ENCODE assay signal across 13 mouse cellular contexts in genomic region chr7:27560291-27560887, GRCm38 (mm10). TPM values are rescaled to one million over a fixed set of nuclear protein-coding genes. Genes with fewer than 3 reads are reported as not detected.
A peak's percentile ranks its signal among the peaks of the same experiment; 100 is the strongest.
DNase-seq lines count a peak whose midpoint lies in the region; ATAC-seq and TF ChIP-seq lines count a peak whose summit lies in the region.
"Had no signal": no experiment of that assay in that cellular context is flagged by ENCODE, and none has a peak within 500 bp of the region (broad histone marks: within the 10 kb centered on the region; RNA-seq: fewer than 3 reads in every experiment).

No protein-coding gene starts in this region.

- H3K4me3 ChIP-seq in ES-E14 (ENCODE audit: insufficient read depth in 1 of 2, low read depth in 1 of 2, low read length in 2 of 2, poor library complexity in 1 of 2, severe bottlenecking in 1 of 2) = no peak overlapping the region
- no peak overlapping the region for H3K4me3 ChIP-seq in limb, embryonic 13.5 days
- no peak overlapping the region for H3K4me3 ChIP-seq in cerebellum, adult 2 months (replicated peaks; ENCODE audit: insufficient read depth, low read depth, low read length)

- WGBS in limb, embryonic 13.5 days = 67% methylated on average over 8 of the region's 8 CpGs
- WGBS in cerebellum, adult 2 months = 61% methylated on average over 8 of the region's 8 CpGs

- peaks cover 41% of the 10 kb centered on the region for H3K36me3 ChIP-seq in ES-E14 (ENCODE audit: control insufficient read depth, insufficient read depth, low read length, poor library complexity, severe bottlenecking)
- peaks cover 81% of the 10 kb centered on the region for H3K36me3 ChIP-seq in limb, embryonic 13.5 days

- H3K27me3 ChIP-seq in limb, embryonic 13.5 days = no peaks in the 10 kb centered on the region
- H3K27me3 ChIP-seq in cerebellum, adult 2 months (ENCODE audit: control insufficient read depth, insufficient read depth, low read length) = no peaks in the 10 kb centered on the region

- TF ChIP-seq CTCF in cerebellum, adult 2 months (IDR thresholded peaks at IDR 0.05; ENCODE audit: borderline replicate concordance, insufficient read depth, low read depth, low read length) = no peak

- 0 out of 2 replicates have a peak overlapping the region, but pooled peaks have one; percentile 4 for H3K9ac ChIP-seq in ES-E14 (ENCODE audit: insufficient read depth, low read depth, low read length, poor library complexity, severe bottlenecking)
- H3K9ac ChIP-seq in limb, embryonic 13.5 days = no peak overlapping the region; the same call in 1 of the 2 replicates

- intact Hi-C loops in heart, postnatal 25 days (cut with DNase I) = no loop called here

- H3K27ac ChIP-seq in ES-E14 (ENCODE audit: insufficient read depth, low read depth, low read length, poor library complexity, severe bottlenecking) = no peak overlapping the region
- H3K27ac ChIP-seq in limb, embryonic 13.5 days = peak overlapping the region; percentile 22; the same call in 1 of the 2 replicates
- H3K27ac ChIP-seq in cerebellum, adult 2 months (ENCODE audit: insufficient read depth, low read length) = no peak overlapping the region
- H3K27ac ChIP-seq: hindbrain, postnatal 0 days had no signal

- peak; percentile 97 for DNase-seq in heart, adult 11 months
- DNase-seq in heart, postnatal 25 days (ENCODE audit: low spot score) = no peak
- no peak for DNase-seq in ES-E14 (ENCODE audit: low read depth, low spot score)
- DNase-seq in heart, adult 8-10 months (ENCODE audit: low spot score) = peak; percentile 58
- no peak for DNase-seq in thymus, postnatal 10 days (ENCODE audit: low spot score in 2 of 2)
- DNase-seq in cerebellum, adult 2 months = no peak
- no peak for DNase-seq in spleen, postnatal 4 days (ENCODE audit: low spot score in 2 of 2)
- DNase-seq: adrenal gland, postnatal 14 days; right cerebral cortex, postnatal 25 days; thymus, postnatal 14 days had no signal

- peaks cover 5 to 12% of the 10 kb centered on the region in 2 experiments; a peak in 3 of 4 replicates for H3K4me1 ChIP-seq in ES-E14 (ENCODE audit: control insufficient read depth in 2 of 2, insufficient read depth in 2 of 2, low read length in 2 of 2, poor library complexity in 1 of 2)
- H3K4me1 ChIP-seq in limb, embryonic 13.5 days = no peaks in the 10 kb centered on the region
- no peaks in the 10 kb centered on the region for H3K4me1 ChIP-seq in cerebellum, adult 2 months (ENCODE audit: control insufficient read depth, insufficient read depth, low read length)

- H3K4me2 ChIP-seq in limb, embryonic 13.5 days (replicated peaks) = no peak overlapping the region

- ATAC-seq in limb, embryonic 13.5 days (ENCODE audit: low FRiP score, low read depth) = peak; percentile 84
- ATAC-seq: hindbrain, postnatal 0 days had no signal

- no peak for TF ChIP-seq POLR2A in cerebellum, adult 2 months (IDR thresholded peaks at IDR 0.05; ENCODE audit: borderline replicate concordance, insufficient read depth, low read length)

- in situ Hi-C loops in ES-E14 (cut with MboI; ENCODE audit: low sequenced_read_pairs in 2 of 2, unreplicated experiment in 2 of 2) = no loop called here

- no peaks in the 10 kb centered on the region for H3K9me3 ChIP-seq in ES-E14 (ENCODE audit: control insufficient read depth, insufficient read depth, low read depth, low read length)
- no peaks in the 10 kb centered on the region for H3K9me3 ChIP-seq in limb, embryonic 13.5 days

TF ChIP-seq in ES-E14, 5 proteins besides CTCF, POLR2A, EP300 and RAD21:
- TF ChIP-seq MAFK (IDR thresholded peaks at IDR 0.05; ENCODE audit: insufficient read depth, low read depth, low read length) (no peak), ZNF384 (IDR thresholded peaks at IDR 0.05; ENCODE audit: low read depth, low read length) (no peak), HCFC1 (IDR thresholded peaks at IDR 0.05; ENCODE audit: borderline replicate concordance, insufficient read depth, low read length) (no peak), ZC3H11A (IDR thresholded peaks at IDR 0.05; ENCODE audit: borderline replicate concordance, low read depth, low read length) (no peak), CHD2 (IDR thresholded peaks at IDR 0.05; ENCODE audit: low read depth, low read length) (no peak)

RNA-seq across cellular contexts. Expression of gene 2310022A10Rik, which starts 7.4 kb away (rescaled TPM):
- 10 to 100 TPM; 64.6 to 71.9 TPM for total RNA-seq in heart, postnatal 25 days (2021)
- 12.6 and 15.9 TPM in 2 replicates for total RNA-seq in ES-E14 (2012; rRNA removed)
- 10 to 100 TPM; 67.6 to 72.3 (median 70.8) TPM for total RNA-seq in heart, adult 8-10 months (2022)
- polyA plus RNA-seq in limb, embryonic 13.5 days (2015; fragmentation: Nextera tagmentation; extraction: Ambion mirVana) = 34.6 and 37.0 TPM in 2 replicates
- 45.7 and 46.2 TPM in 2 replicates for polyA plus RNA-seq in cerebellum, adult 2 months (2012; rRNA removed)

RNA-seq across cellular contexts. Expression of gene Pld3, which starts 7.4 kb away (rescaled TPM):
- total RNA-seq in heart, postnatal 25 days (2021) = 10 to 100 TPM; 23.3 to 27.1 TPM
- 77.9 and 128 TPM in 2 replicates for total RNA-seq in ES-E14 (2012; rRNA removed)
- total RNA-seq in heart, adult 8-10 months (2022) = 10 to 100 TPM; 26.8 to 33.5 (median 30.5) TPM
- 94.8 and 95.0 TPM in 2 replicates for polyA plus RNA-seq in limb, embryonic 13.5 days (2015; fragmentation: Nextera tagmentation; extraction: Ambion mirVana)
- polyA plus RNA-seq in cerebellum, adult 2 months (2012; rRNA removed) = 220 and 242 TPM in 2 replicates

RNA-seq across cellular contexts. Expression of gene Akt2, which starts 31.0 kb away (rescaled TPM):
- total RNA-seq in heart, postnatal 25 days (2021) = 100 to 1,000 TPM; 166 to 177 TPM
- 42.2 and 44.8 TPM in 2 replicates for total RNA-seq in ES-E14 (2012; rRNA removed)
- total RNA-seq in heart, adult 8-10 months (2022) = 100 to 1,000 TPM; 169 to 227 (median 202) TPM
- polyA plus RNA-seq in limb, embryonic 13.5 days (2015; fragmentation: Nextera tagmentation; extraction: Ambion mirVana) = 114 and 117 TPM in 2 replicates
- polyA plus RNA-seq in cerebellum, adult 2 months (2012; rRNA removed) = 106 and 119 TPM in 2 replicates

RNA-seq across cellular contexts. Expression of gene Hipk4, which starts 37.3 kb away (rescaled TPM):
- under 1 TPM; 0.13 to 0.17 TPM for total RNA-seq in heart, postnatal 25 days (2021)
- total RNA-seq in ES-E14 (2012; rRNA removed) = 1.7 and 2.1 TPM in 2 replicates
- under 1 TPM in 3 of 4 experiments, not detected in 1; 0.14 to 0.16 (median 0.14) TPM for total RNA-seq in heart, adult 8-10 months (2022)
- polyA plus RNA-seq in limb, embryonic 13.5 days (2015; fragmentation: Nextera tagmentation; extraction: Ambion mirVana) = 0.87 and 1.4 TPM in 2 replicates
- 0.20 and 0.21 TPM in 2 replicates for polyA plus RNA-seq in cerebellum, adult 2 months (2012; rRNA removed)
- total RNA-seq: liver, adult 2 months had no signal
- polyA plus RNA-seq: liver, adult 2 months had no signal

Comparison
In these comparisons a context has a peak if more than half of its experiments do, and no peak if none do; other contexts are left out.
1. DNase-seq: peak in heart, adult 11 months (single experiment) and heart, adult 8-10 months (single experiment); none in heart, postnatal 25 days (single experiment), ES-E14 (single experiment), thymus, postnatal 10 days (0 of 2), cerebellum, adult 2 months (0 of 2) and spleen, postnatal 4 days (0 of 2).